ENCODE assay signal across 20 mouse cellular contexts in genomic region chr5:151193885-151194520, GRCm38 (mm10). TPM values are rescaled to one million over a fixed set of nuclear protein-coding genes. Genes with fewer than 3 reads are reported as not detected.
A peak's percentile ranks its signal among the peaks of the same experiment; 100 is the strongest.
DNase-seq lines count a peak whose midpoint lies in the region; ATAC-seq and TF ChIP-seq lines count a peak whose summit lies in the region.
"Had no signal": no experiment of that assay in that cellular context is flagged by ENCODE, and none has a peak within 500 bp of the region (broad histone marks: within the 10 kb centered on the region; RNA-seq: fewer than 3 reads in every experiment).

No protein-coding gene starts in this region.

- TF ChIP-seq CTCF in lung, postnatal 0 days (IDR thresholded peaks at IDR 0.05) = no peak

- H3K9ac ChIP-seq in heart, embryonic 12.5 days = no peak overlapping the region
- H3K9ac ChIP-seq in lung, postnatal 0 days (replicated peaks; ENCODE audit: low read depth) = no peak overlapping the region
- H3K9ac ChIP-seq: embryonic facial prominence, embryonic 13.5 days; forebrain, embryonic 13.5 days; forebrain, postnatal 0 days; heart, embryonic 13.5 days; hindbrain, embryonic 13.5 days had no signal

- H3K36me3 ChIP-seq in heart, embryonic 12.5 days = no peaks in the 10 kb centered on the region
- no peaks in the 10 kb centered on the region for H3K36me3 ChIP-seq in lung, postnatal 0 days (ENCODE audit: insufficient read depth, low read length)
- H3K36me3 ChIP-seq: embryonic facial prominence, embryonic 13.5 days; heart, embryonic 13.5 days; hindbrain, embryonic 13.5 days had no signal

- intact Hi-C loops in heart, postnatal 10 days (cut with DNase I) = no loop called here

- WGBS in heart, embryonic 12.5 days = 48% methylated on average over 3 of the region's 3 CpGs
- WGBS in lung, postnatal 0 days = 41% methylated on average over 3 of the region's 3 CpGs

- no peak overlapping the region for H3K4me3 ChIP-seq in heart, embryonic 12.5 days
- H3K4me3 ChIP-seq in lung, postnatal 0 days (ENCODE audit: low read depth, low read length) = no peak overlapping the region
- H3K4me3 ChIP-seq: embryonic facial prominence, embryonic 13.5 days; forebrain, embryonic 13.5 days; heart, embryonic 13.5 days; hindbrain, embryonic 13.5 days had no signal

- no peak overlapping the region for H3K4me2 ChIP-seq in heart, embryonic 12.5 days
- H3K4me2 ChIP-seq in lung, postnatal 0 days (replicated peaks; ENCODE audit: low read depth, low read length) = no peak overlapping the region
- H3K4me2 ChIP-seq: embryonic facial prominence, embryonic 13.5 days; forebrain, embryonic 13.5 days; heart, embryonic 13.5 days; hindbrain, embryonic 13.5 days had no signal

- H3K27me3 ChIP-seq in heart, embryonic 12.5 days (replicated peaks) = 0 out of 2 replicates have a peak, but pooled peaks cover 3% of the 10 kb centered on the region
- no peaks in the 10 kb centered on the region for H3K27me3 ChIP-seq in lung, postnatal 0 days (replicated peaks; ENCODE audit: insufficient read depth, low read length)
- H3K27me3 ChIP-seq: CH12.LX; embryonic facial prominence, embryonic 13.5 days; heart, embryonic 13.5 days had no signal

- 0 out of 2 replicates have a peak, but pooled peaks cover 5% of the 10 kb centered on the region for H3K4me1 ChIP-seq in heart, embryonic 12.5 days (replicated peaks)
- H3K4me1 ChIP-seq in lung, postnatal 0 days (ENCODE audit: insufficient read depth, low read depth, low read length) = peaks cover 8% of the 10 kb centered on the region; the same call in 1 of the 2 replicates

- no peak overlapping the region for H3K27ac ChIP-seq in heart, embryonic 12.5 days (ENCODE audit: poor library complexity, severe bottlenecking)
- H3K27ac ChIP-seq in lung, postnatal 0 days (ENCODE audit: low read length) = no peak overlapping the region
- H3K27ac ChIP-seq: embryonic facial prominence, embryonic 13.5 days; forebrain, embryonic 13.5 days; heart, embryonic 13.5 days; hindbrain, embryonic 13.5 days; hindbrain, postnatal 0 days had no signal

- ATAC-seq in heart, embryonic 12.5 days (ENCODE audit: insufficient number of reproducible peaks, low FRiP score) = no peak
- ATAC-seq in lung, postnatal 0 days = 0 out of 2 replicates have a peak, but pooled peaks have one; percentile 26
- ATAC-seq in megakaryocyte progenitor cell, adult 5-6 weeks (replicated peaks; ENCODE audit: poor library complexity) = no peak
- ATAC-seq: forebrain, embryonic 13.5 days; forebrain, postnatal 0 days; hindbrain, postnatal 0 days had no signal

- peak; percentile 34; the same call in 1 of the 2 replicates for TF ChIP-seq EP300 in lung, postnatal 0 days (IDR thresholded peaks at IDR 0.05)

- H3K9me3 ChIP-seq in heart, embryonic 12.5 days (replicated peaks) = no peaks in the 10 kb centered on the region
- H3K9me3 ChIP-seq in lung, postnatal 0 days (ENCODE audit: low read length) = no peaks in the 10 kb centered on the region
- H3K9me3 ChIP-seq: embryonic facial prominence, embryonic 13.5 days; forebrain, embryonic 13.5 days; heart, embryonic 13.5 days; hindbrain, embryonic 13.5 days had no signal

- DNase-seq in heart, postnatal 10 days = peak; percentile 34 to 35
- peak; percentile 69 for DNase-seq in 3T3-L1 (ENCODE audit: low read depth, low spot score)
- peak; percentile 79 for DNase-seq in fibroblast of lung, adult 2 months (ENCODE audit: low read depth)
- peak; percentile 55 for DNase-seq in lung, postnatal 0 days (ENCODE audit: low spot score)
- no peak for DNase-seq in ovary, postnatal 10 days (ENCODE audit: low spot score)
- DNase-seq in kidney, postnatal 14 days = no peak
- DNase-seq: adrenal gland, postnatal 10 days; cerebellum, adult 11-12 months; cerebellum, adult 9-10 months; cerebellum, postnatal 36 days; forebrain, postnatal 0 days; gastrocnemius, postnatal 14 days had no signal

RNA-seq across cellular contexts. Expression of gene Stard13, which starts 39.6 kb away (rescaled TPM):
- total RNA-seq in heart, postnatal 10 days (2021) = 10 to 100 TPM; 23.6 TPM
- 3.2 and 4.1 TPM in 2 replicates for polyA plus RNA-seq in heart, embryonic 12.5 days (2016; fragmentation: Nextera tagmentation; extraction: Ambion mirVana)
- 19.1 and 20.8 TPM in 2 replicates for polyA plus RNA-seq in lung, postnatal 0 days (2015; fragmentation: Nextera tagmentation; extraction: Ambion mirVana)
- not detected in 2 replicates for total RNA-seq in megakaryocyte progenitor cell, adult 5-6 weeks (2015)
- total RNA-seq in megakaryocyte progenitor cell, adult 5-6 weeks (2017) = not detected in 2 replicates

Comparison
In these comparisons a context has a peak if more than half of its experiments do, and no peak if none do; other contexts are left out.
1. DNase-seq: peak in heart, postnatal 10 days (2 of 2), 3T3-L1 (single experiment), fibroblast of lung, adult 2 months (single experiment) and lung, postnatal 0 days (single experiment); none in ovary, postnatal 10 days (single experiment) and kidney, postnatal 14 days (single experiment).
2. RNA of gene Stard13, which starts 39.6 kb away (total RNA-seq): 23.6 TPM in heart, postnatal 10 days; not detected in megakaryocyte progenitor cell, adult 5-6 weeks; every median in the first group is over 10 times any median in the second.